Mouse (Mus musculus) lung, embryonic 14.5 days (tissue): ENCODE measurements around the gene Grk2. TPM values are rescaled to one million over a fixed set of nuclear protein-coding genes. Genes with fewer than 3 reads are reported as not detected.

Source experiments
- ATAC-seq: fragments of 200-750 bp; cut with Nextera tagmentation; 2 replicates; pipeline ENCODE4 v1.8.0; 2017; ENCODE audit warnings: mild to moderate bottlenecking, moderate TSS enrichment, moderate library complexity; ENCODE audit not compliant: insufficient read depth
- DNase-seq: peaks from one replicate; pipeline ENCODE4 v3.0.0-alpha.2; 2015
- H3K27ac ChIP-seq: fragments of 300-500 bp; sonication (generic); 2 replicates; pipeline ENCODE4 v1.5.1; 2014; ENCODE audit warnings: low read depth, mild to moderate bottlenecking, moderate library complexity
- H3K27me3 ChIP-seq: fragments of 300-500 bp; sonication (generic); 2 replicates; pipeline ENCODE4 v1.6.1; 2014; ENCODE audit warnings: low read length, control low read depth; ENCODE audit not compliant: insufficient read depth
- H3K36me3 ChIP-seq: fragments of 300-500 bp; sonication (generic); 2 replicates; pipeline ENCODE4 v1.6.1; 2014; ENCODE audit warnings: control low read depth; ENCODE audit not compliant: insufficient read depth
- H3K4me1 ChIP-seq: fragments of 300-500 bp; sonication (generic); 2 replicates; pipeline ENCODE4 v1.6.1; 2014; ENCODE audit warnings: antibody characterized with exemption, control low read depth; ENCODE audit not compliant: insufficient read depth
- H3K4me2 ChIP-seq: fragments of 300-500 bp; sonication (generic); 2 replicates; pipeline ENCODE4 v1.6.1; 2014; ENCODE audit warnings: mild to moderate bottlenecking
- H3K4me3 ChIP-seq: fragments of 300-500 bp; sonication (generic); 2 replicates; pipeline ENCODE4 v1.5.1; 2014; ENCODE audit warnings: low read depth, low read length
- H3K9ac ChIP-seq: fragments of 300-500 bp; sonication (generic); 2 replicates; pipeline ENCODE4 v1.6.1; 2014
- H3K9me3 ChIP-seq: fragments of 300-500 bp; sonication (generic); 2 replicates; pipeline ENCODE4 v1.6.1; 2016; ENCODE audit warnings: low read depth, low read length, control low read depth
- CTCF ChIP-seq: IDR thresholded peaks from 2 replicates; pipeline ENCODE4 v1.5.1; 2016; ENCODE audit warnings: antibody characterized with exemption, low read depth
- WGBS: fragments of 180-500 bp; shearing (Covaris S2); extraction: QIAGEN DNeasy Blood & Tissue Kit; methylation state at CpG from one replicate; pipeline ENCODE4 v1.1.7; 2014; 5-methylcytosine and 5-hydroxymethylcytosine counted together
- polyA plus RNA-seq: library from polyadenylated mRNA; unstranded; fragments of >200 nt; fragmentation: Nextera tagmentation; extraction: Ambion mirVana; gene quantifications from 2 replicates; pipeline ENCODE4 v1.2.1, GENCODE M21; 2014

The Grk2 gene
- polyA plus RNA-seq, 1 experiment from 2014 or later: 23.0 TPM

- no peak for DNase-seq
- ATAC-seq: no peak
- Histone ChIP-seq H3K9ac (no peak overlapping the region), H3K27ac (no peak overlapping the region), H3K4me1 (peaks cover 37% of the 10 kb centered on the region), H3K4me3 (no peak overlapping the region), H3K9me3 (no peaks in the 10 kb centered on the region), H3K36me3 (0 out of 2 replicates have a peak, but pooled peaks cover 3% of the 10 kb centered on the region), H3K27me3 (no peaks in the 10 kb centered on the region), H3K4me2 (peak overlapping the region; percentile 93)
- TF ChIP-seq CTCF: no peak
- 91% methylated on average over 5 of the region's 5 CpGs for WGBS
Observed at GRCm38 (mm10) chr19:4303640-4303995, 2.4 kb downstream of the Grk2 start.

GRCm38 (mm10) chr19:4302936-4303639 is 2.9 kb downstream of the Grk2 start:
- no peak for TF ChIP-seq CTCF
- DNase-seq: no peak
- H3K4me2 ChIP-seq: peak overlapping the region; percentile 93
- H3K27me3 ChIP-seq: no peaks in the 10 kb centered on the region
- peak overlapping the region; percentile 38 for H3K9ac ChIP-seq
- WGBS: 64% methylated on average over 7 of the region's 7 CpGs
- H3K4me1 ChIP-seq: peaks cover 37% of the 10 kb centered on the region
- ATAC-seq: no peak
- H3K27ac ChIP-seq: peak overlapping the region; percentile 79; the same call in 1 of the 2 replicates
- H3K36me3 ChIP-seq: 0 out of 2 replicates have a peak, but pooled peaks cover 6% of the 10 kb centered on the region
- H3K9me3 ChIP-seq: no peaks in the 10 kb centered on the region
- H3K4me3 ChIP-seq: peak overlapping the region; percentile 14; the same call in 1 of the 2 replicates

GRCm38 (mm10) chr19:4301735-4302651 is 4.0 kb downstream of the Grk2 start:
- H3K27me3 ChIP-seq: no peaks in the 10 kb centered on the region
- peak; percentile 14; the same call in 1 of the 2 replicates for ATAC-seq
- H3K9ac ChIP-seq: peak overlapping the region; percentile 38; the same call in 1 of the 2 replicates
- TF ChIP-seq CTCF: no peak
- peak overlapping the region; percentile 55 for H3K4me2 ChIP-seq
- peak; percentile 69 for DNase-seq
- peak overlapping the region; percentile 14 for H3K4me3 ChIP-seq
- 21% methylated on average over 21 of the region's 21 CpGs for WGBS
- H3K4me1 ChIP-seq: peaks cover 37% of the 10 kb centered on the region
- H3K36me3 ChIP-seq: 0 out of 2 replicates have a peak, but pooled peaks cover 6% of the 10 kb centered on the region
- peak overlapping the region; percentile 79 for H3K27ac ChIP-seq
- no peaks in the 10 kb centered on the region for H3K9me3 ChIP-seq

GRCm38 (mm10) chr19:4300852-4301734 is 4.9 kb downstream of the Grk2 start:
- Histone ChIP-seq H3K4me2 (peak overlapping the region; percentile 55), H3K36me3 (0 out of 2 replicates have a peak, but pooled peaks cover 9% of the 10 kb centered on the region), H3K9me3 (no peaks in the 10 kb centered on the region), H3K4me3 (no peak overlapping the region), H3K27me3 (no peaks in the 10 kb centered on the region), H3K4me1 (peaks cover 37% of the 10 kb centered on the region), H3K27ac (peak overlapping the region; percentile 79; the same call in 1 of the 2 replicates), H3K9ac (peak overlapping the region; percentile 38; the same call in 1 of the 2 replicates)
- WGBS: 48% methylated on average over 11 of the region's 11 CpGs
- TF ChIP-seq CTCF: no peak
- ATAC-seq (no peak), DNase-seq (no peak)

- H3K9me3 ChIP-seq: no peaks in the 10 kb centered on the region
- DNase-seq (peak; percentile 18), ATAC-seq (no peak)
- H3K27ac ChIP-seq: no peak overlapping the region; the same call in 1 of the 2 replicates
- H3K9ac ChIP-seq: no peak overlapping the region
- H3K4me3 ChIP-seq: no peak overlapping the region
- 0 out of 2 replicates have a peak, but pooled peaks cover 12% of the 10 kb centered on the region for H3K36me3 ChIP-seq
- WGBS: 48% methylated on average over 7 of the region's 7 CpGs
- H3K4me1 ChIP-seq: peaks cover 37% of the 10 kb centered on the region
- no peaks in the 10 kb centered on the region for H3K27me3 ChIP-seq
- H3K4me2 ChIP-seq: no peak overlapping the region; the same call in 1 of the 2 replicates
- TF ChIP-seq CTCF: no peak
Observed at GRCm38 (mm10) chr19:4300271-4300704, 5.7 kb downstream of the Grk2 start.

GRCm38 (mm10) chr19:4299574-4300270 is 6.3 kb downstream of the Grk2 start:
- no peak for TF ChIP-seq CTCF
- 77% methylated on average over 6 of the region's 6 CpGs for WGBS
- Histone ChIP-seq H3K4me1 (peaks cover 34% of the 10 kb centered on the region), H3K4me3 (no peak overlapping the region), H3K36me3 (0 out of 2 replicates have a peak, but pooled peaks cover 17% of the 10 kb centered on the region), H3K4me2 (no peak overlapping the region), H3K9me3 (no peaks in the 10 kb centered on the region), H3K27ac (no peak overlapping the region), H3K9ac (no peak overlapping the region), H3K27me3 (no peaks in the 10 kb centered on the region)
- no peak for ATAC-seq
- no peak for DNase-seq
